Mouse (Mus musculus): ENCODE measurements around the gene Igf2r.

DNA sequence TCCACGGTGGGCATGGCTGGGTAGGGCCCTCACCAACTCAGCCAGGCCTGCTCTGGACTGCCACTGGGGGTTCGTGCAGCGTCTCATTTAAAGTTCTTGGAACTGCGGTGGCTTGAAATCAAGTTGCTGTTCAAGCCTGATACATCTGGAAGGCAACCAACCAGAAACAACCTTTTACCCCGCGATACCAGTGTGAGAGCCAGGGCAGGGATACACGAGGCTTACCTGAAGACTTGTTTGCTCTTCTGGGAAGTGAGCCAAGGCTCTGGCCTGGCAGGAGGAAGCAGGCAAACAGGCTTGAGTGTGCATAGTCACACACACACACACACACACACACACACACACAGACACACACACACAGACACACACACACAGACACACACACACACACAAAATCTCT lies 93.8 kb downstream of the Igf2r start, which contains the start of gene Slc22a1:
- TF ChIP-seq POLR2A (IDR thresholded peaks at IDR 0.05; ENCODE audit: borderline replicate concordance, control insufficient read depth, low read depth, low read length) (no peak), CTCF (IDR thresholded peaks at IDR 0.05; ENCODE audit: control insufficient read depth, insufficient read depth, low read length) (no peak)

Data from bone marrow, adult 2 months (tissue).